Comparison of ENCODE assay signal across 26 mouse cellular contexts in the genomic region with DNA sequence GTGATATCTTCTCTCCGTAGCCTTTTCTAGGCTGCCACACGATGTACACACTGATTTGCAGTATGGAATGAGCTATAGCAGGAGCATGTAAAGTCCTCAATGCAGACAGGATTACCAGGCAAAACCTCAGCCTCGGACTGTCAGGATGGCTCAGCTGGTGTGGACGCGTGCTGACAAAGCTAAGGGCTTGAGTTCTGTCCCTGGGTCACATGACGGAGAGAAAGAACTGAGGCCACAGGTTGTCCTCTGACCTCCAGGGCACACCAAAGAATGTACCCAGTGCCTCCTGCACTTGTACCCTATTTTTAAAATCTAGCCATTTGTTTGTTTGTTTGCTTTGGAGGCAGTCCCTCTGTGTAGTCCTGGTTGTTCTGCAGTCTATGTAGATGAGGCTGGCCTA.
DNase-seq lines count a peak whose midpoint lies in the region; ATAC-seq and TF ChIP-seq lines count a peak whose summit lies in the region.
"Had no signal": no experiment of that assay in that cellular context is flagged by ENCODE, and none has a peak within 500 bp of the region (broad histone marks: within the 10 kb centered on the region; RNA-seq: fewer than 3 reads in every experiment).

No protein-coding gene starts in this region.

- no peak for DNase-seq in limb, embryonic 10.5 days (ENCODE audit: low spot score)
- DNase-seq in kidney, adult 9 months = peak; percentile 84
- DNase-seq in kidney, postnatal 36 days = peak; percentile 69 to 82
- no peak for DNase-seq in forebrain, embryonic 11.5 days (ENCODE audit: low spot score)
- no peak for DNase-seq in heart, postnatal 36 days
- no peak for DNase-seq in urinary bladder, postnatal 25 days (ENCODE audit: low spot score)
- DNase-seq: adrenal gland, adult 2 months; B cell, adult 2 months; cerebellum, adult 11-12 months; cerebellum, postnatal 14 days; gastrocnemius, postnatal 10 days; heart, adult 11 months; heart, postnatal 10 days; lung, adult 18-20 months; lung, postnatal 10 days; thymus, adult 18-20 months; thymus, postnatal 36 days had no signal

- TF ChIP-seq POLR2A in small intestine, adult 2 months (IDR thresholded peaks at IDR 0.05; ENCODE audit: low read depth, low read length) = no peak

- TF ChIP-seq CTCF in small intestine, adult 2 months (IDR thresholded peaks at IDR 0.05; ENCODE audit: extremely low read depth, insufficient read length, insufficient replicate concordance, low read depth, low read length) = no peak

- no peak overlapping the region for H3K4me3 ChIP-seq in limb, embryonic 15.5 days
- H3K4me3 ChIP-seq in limb, embryonic 10.5 days = no peak overlapping the region
- H3K4me3 ChIP-seq in small intestine, adult 2 months (ENCODE audit: low read depth, low read length) = no peak overlapping the region
- H3K4me3 ChIP-seq in forebrain, embryonic 11.5 days (ENCODE audit: low read depth, low read length) = no peak overlapping the region
- H3K4me3 ChIP-seq: forebrain, embryonic 10.5 days; heart, embryonic 12.5 days; neural tube, embryonic 15.5 days had no signal

- no peaks in the 10 kb centered on the region for H3K36me3 ChIP-seq in limb, embryonic 15.5 days
- H3K36me3 ChIP-seq in limb, embryonic 10.5 days = peaks cover 16% of the 10 kb centered on the region
- peaks cover 13% of the 10 kb centered on the region for H3K36me3 ChIP-seq in small intestine, adult 2 months (ENCODE audit: control insufficient read depth, insufficient read depth, low read length)
- no peaks in the 10 kb centered on the region for H3K36me3 ChIP-seq in forebrain, embryonic 11.5 days (ENCODE audit: control insufficient read depth, insufficient read depth, low read length)
- H3K36me3 ChIP-seq: neural tube, embryonic 15.5 days had no signal

- ATAC-seq in limb, embryonic 15.5 days (ENCODE audit: insufficient number of reproducible peaks, low FRiP score, low TSS enrichment, low read depth) = no peak
- no peak for ATAC-seq in forebrain, embryonic 11.5 days (replicated peaks; ENCODE audit: low FRiP score)
- ATAC-seq: Patski had no signal

- no peaks in the 10 kb centered on the region for H3K9me3 ChIP-seq in limb, embryonic 15.5 days
- H3K9me3 ChIP-seq in limb, embryonic 10.5 days (replicated peaks) = no peaks in the 10 kb centered on the region
- no peaks in the 10 kb centered on the region for H3K9me3 ChIP-seq in forebrain, embryonic 11.5 days (ENCODE audit: control insufficient read depth, low read length)
- H3K9me3 ChIP-seq: forebrain, embryonic 10.5 days; G1E; heart, embryonic 12.5 days; neural tube, embryonic 15.5 days had no signal

- no peak overlapping the region for H3K9ac ChIP-seq in limb, embryonic 15.5 days
- H3K9ac ChIP-seq in forebrain, embryonic 11.5 days (ENCODE audit: low read length) = no peak overlapping the region
- H3K9ac ChIP-seq: heart, embryonic 12.5 days; neural tube, embryonic 15.5 days had no signal

- intact Hi-C loops in heart, postnatal 36 days (cut with DNase I) = no loop called here

- H3K4me2 ChIP-seq in limb, embryonic 15.5 days = no peak overlapping the region
- H3K4me2 ChIP-seq in forebrain, embryonic 11.5 days (ENCODE audit: low read depth, low read length, severe bottlenecking) = no peak overlapping the region
- H3K4me2 ChIP-seq: heart, embryonic 12.5 days; midbrain, embryonic 11.5 days; neural tube, embryonic 15.5 days had no signal

- 78% methylated on average over 6 of the region's 6 CpGs for WGBS in limb, embryonic 15.5 days
- 85% methylated on average over 6 of the region's 6 CpGs for WGBS in limb, embryonic 10.5 days
- WGBS in small intestine, adult 2 months = 37% methylated on average over 6 of the region's 6 CpGs
- WGBS in forebrain, embryonic 11.5 days = 40% methylated on average over 6 of the region's 6 CpGs

- H3K27me3 ChIP-seq in limb, embryonic 15.5 days = no peaks in the 10 kb centered on the region
- no peaks in the 10 kb centered on the region for H3K27me3 ChIP-seq in limb, embryonic 10.5 days (ENCODE audit: low read depth, poor library complexity, severe bottlenecking)
- H3K27me3 ChIP-seq in small intestine, adult 2 months (ENCODE audit: control insufficient read depth, insufficient read depth, low read length) = no peaks in the 10 kb centered on the region
- no peaks in the 10 kb centered on the region for H3K27me3 ChIP-seq in forebrain, embryonic 11.5 days (ENCODE audit: control insufficient read depth, insufficient read depth, low read length)
- H3K27me3 ChIP-seq: CH12.LX; heart, embryonic 12.5 days; neural tube, embryonic 15.5 days; Patski had no signal

- no peaks in the 10 kb centered on the region for H3K4me1 ChIP-seq in limb, embryonic 15.5 days
- no peaks in the 10 kb centered on the region for H3K4me1 ChIP-seq in limb, embryonic 10.5 days
- H3K4me1 ChIP-seq in small intestine, adult 2 months (ENCODE audit: control insufficient read depth, insufficient read depth, insufficient read length, low read length) = peaks cover 11% of the 10 kb centered on the region; the same call in 1 of the 2 replicates
- H3K4me1 ChIP-seq in forebrain, embryonic 11.5 days (replicated peaks; ENCODE audit: control insufficient read depth, insufficient read depth, low read length) = peaks cover 3% of the 10 kb centered on the region; the same call in 1 of the 2 replicates
- H3K4me1 ChIP-seq: neural tube, embryonic 15.5 days had no signal

- peak overlapping the region; percentile 27; the same call in 1 of the 2 replicates for H3K27ac ChIP-seq in limb, embryonic 15.5 days
- H3K27ac ChIP-seq in limb, embryonic 10.5 days = no peak overlapping the region
- peak overlapping the region; percentile 68 for H3K27ac ChIP-seq in small intestine, adult 2 months (ENCODE audit: insufficient read depth, low read depth, low read length)
- no peak overlapping the region for H3K27ac ChIP-seq in forebrain, embryonic 11.5 days (ENCODE audit: low read depth, low read length)
- H3K27ac ChIP-seq: forebrain, embryonic 10.5 days; neural tube, embryonic 15.5 days had no signal

Comparison
In these comparisons a context has a peak if more than half of its experiments do, and no peak if none do; other contexts are left out.
1. H3K27ac ChIP-seq: peak in limb, embryonic 15.5 days (single experiment) and small intestine, adult 2 months (single experiment); none in limb, embryonic 10.5 days (single experiment) and forebrain, embryonic 11.5 days (single experiment).
2. DNase-seq: peak in kidney, adult 9 months (single experiment) and kidney, postnatal 36 days (2 of 2); none in limb, embryonic 10.5 days (single experiment), forebrain, embryonic 11.5 days (single experiment), heart, postnatal 36 days (0 of 2) and urinary bladder, postnatal 25 days (single experiment).